Mouse (Mus musculus) lung, postnatal 0 days (tissue): ENCODE measurements at regions not wholly inside any gene's neighbourhood (a gene's known extent, or its start where the extent isn't known, plus 50 kb on each side); places are given as distances from the start of the nearest gene placed in this dataset.

Experiments
- ATAC-seq: fragments of 200-750 bp; cut with Nextera tagmentation; 2 replicates; pipeline ENCODE4 v1.8.0; 2017; ENCODE audit warnings: moderate library complexity
- DNase-seq: peaks from one replicate; pipeline ENCODE4 v3.0.0-alpha.2; 2016; ENCODE audit warnings: low spot score
- H3K27ac ChIP-seq: fragments of 300-500 bp; sonication (generic); 2 replicates; pipeline ENCODE4 v1.5.1; 2014; ENCODE audit warnings: antibody characterized with exemption, mild to moderate bottlenecking, low read length, mixed read lengths
- H3K27me3 ChIP-seq: fragments of 300-500 bp; sonication (generic); replicated peaks from 2 replicates; pipeline ENCODE4 v1.6.1; 2014; ENCODE audit warnings: low read length, mixed read lengths; ENCODE audit not compliant: insufficient read depth
- H3K36me3 ChIP-seq: fragments of 300-500 bp; sonication (generic); 2 replicates; pipeline ENCODE4 v1.6.1; 2014; ENCODE audit warnings: low read length, mixed read lengths; ENCODE audit not compliant: insufficient read depth
- H3K4me1 ChIP-seq: fragments of 300-500 bp; sonication (generic); 2 replicates; pipeline ENCODE4 v1.6.1; 2014; ENCODE audit warnings: antibody characterized with exemption, low read depth, low read length, mixed read lengths; ENCODE audit not compliant: insufficient read depth
- H3K4me2 ChIP-seq: fragments of 300-500 bp; sonication (generic); replicated peaks from 2 replicates; pipeline ENCODE4 v1.6.1; 2014; ENCODE audit warnings: low read depth, mild to moderate bottlenecking, low read length, moderate library complexity, mixed read lengths
- H3K4me3 ChIP-seq: fragments of 300-500 bp; sonication (generic); 2 replicates; pipeline ENCODE4 v1.5.1; 2014; ENCODE audit warnings: low read depth, low read length
- H3K9ac ChIP-seq: fragments of 300-500 bp; sonication (generic); replicated peaks from 2 replicates; pipeline ENCODE4 v1.6.1; 2014; ENCODE audit warnings: low read depth, mild to moderate bottlenecking
- H3K9me3 ChIP-seq: fragments of 300-500 bp; sonication (generic); 2 replicates; pipeline ENCODE4 v1.6.1; 2016; ENCODE audit warnings: low read length, mixed read lengths
- CTCF ChIP-seq: IDR thresholded peaks from 2 replicates; pipeline ENCODE4 v1.5.1; 2016; ENCODE audit warnings: antibody characterized with exemption, mild to moderate bottlenecking
- EP300 ChIP-seq: IDR thresholded peaks from 2 replicates; pipeline ENCODE4 v1.6.1; 2016; ENCODE audit warnings: antibody characterized with exemption, mild to moderate bottlenecking, control low read depth
- WGBS: fragments of 180-500 bp; shearing (Covaris S2); extraction: QIAGEN DNeasy Blood & Tissue Kit; methylation state at CpG from one replicate; pipeline ENCODE4 v1.1.7; 2014; 5-methylcytosine and 5-hydroxymethylcytosine counted together

- Histone ChIP-seq H3K4me1 (no peaks in the 10 kb centered on the region), H3K4me3 (no peak overlapping the region), H3K27me3 (no peaks in the 10 kb centered on the region), H3K4me2 (no peak overlapping the region), H3K36me3 (no peaks in the 10 kb centered on the region), H3K9me3 (no peaks in the 10 kb centered on the region), H3K9ac (no peak overlapping the region), H3K27ac (no peak overlapping the region)
- TF ChIP-seq CTCF (no peak), EP300 (no peak)
- ATAC-seq (no peak), DNase-seq (no peak)
- WGBS = 73% methylated on average over 1 of the region's 1 CpGs
Measured at GRCm38 (mm10) chr7:87122516-87122915, 123.4 kb upstream of the Nox4 start.

GRCm38 (mm10) chr7:87145896-87146295 is 100.0 kb upstream of the Nox4 start:
- no peak for ATAC-seq
- H3K9me3 ChIP-seq = no peaks in the 10 kb centered on the region
- TF ChIP-seq CTCF = no peak
- no peak for TF ChIP-seq EP300
- H3K27me3 ChIP-seq = no peaks in the 10 kb centered on the region
- 47% methylated on average over 1 of the region's 1 CpGs for WGBS
- H3K27ac ChIP-seq = no peak overlapping the region
- DNase-seq = no peak
- no peaks in the 10 kb centered on the region for H3K36me3 ChIP-seq
- no peak overlapping the region for H3K9ac ChIP-seq
- H3K4me3 ChIP-seq = no peak overlapping the region
- H3K4me1 ChIP-seq = no peaks in the 10 kb centered on the region
- H3K4me2 ChIP-seq = no peak overlapping the region

- no peak overlapping the region for H3K27ac ChIP-seq
- DNase-seq = peak; percentile 70
- WGBS = 41% methylated on average over 3 of the region's 3 CpGs
Measured at GRCm38 (mm10) chr7:87147703-87148102, 98.2 kb upstream of the Nox4 start.

GRCm38 (mm10) chr7:87148681-87149080 is 97.2 kb upstream of the Nox4 start:
- Histone ChIP-seq H3K27ac (no peak overlapping the region), H3K36me3 (no peaks in the 10 kb centered on the region), H3K9me3 (no peaks in the 10 kb centered on the region), H3K4me1 (no peaks in the 10 kb centered on the region), H3K27me3 (no peaks in the 10 kb centered on the region), H3K9ac (no peak overlapping the region), H3K4me2 (no peak overlapping the region), H3K4me3 (no peak overlapping the region)
- WGBS = 66% methylated on average over 1 of the region's 1 CpGs
- ATAC-seq (no peak), DNase-seq (no peak)
- TF ChIP-seq CTCF (no peak), EP300 (no peak)

More at GRCm38 (mm10) chr7:87147703-87148102, 98.2 kb upstream of the Nox4 start:
- Histone ChIP-seq H3K4me3 (no peak overlapping the region), H3K9ac (no peak overlapping the region), H3K9me3 (no peaks in the 10 kb centered on the region), H3K27me3 (no peaks in the 10 kb centered on the region), H3K4me2 (no peak overlapping the region), H3K4me1 (no peaks in the 10 kb centered on the region), H3K36me3 (no peaks in the 10 kb centered on the region)
- peak; percentile 40; the same call in 1 of the 2 replicates for ATAC-seq
- TF ChIP-seq CTCF (no peak), EP300 (peak; percentile 68)

- Histone ChIP-seq H3K4me2 (no peak overlapping the region), H3K9me3 (no peaks in the 10 kb centered on the region), H3K4me3 (no peak overlapping the region), H3K36me3 (no peaks in the 10 kb centered on the region), H3K27me3 (no peaks in the 10 kb centered on the region), H3K27ac (no peak overlapping the region), H3K4me1 (no peaks in the 10 kb centered on the region), H3K9ac (no peak overlapping the region)
- ATAC-seq (no peak), DNase-seq (peak; percentile 26)
- TF ChIP-seq CTCF (no peak), EP300 (no peak)
Measured at GRCm38 (mm10) chr7:87150991-87151390, 94.9 kb upstream of the Nox4 start.

- Histone ChIP-seq H3K27ac (no peak overlapping the region), H3K4me2 (no peak overlapping the region), H3K36me3 (no peaks in the 10 kb centered on the region), H3K27me3 (no peaks in the 10 kb centered on the region), H3K4me1 (no peaks in the 10 kb centered on the region), H3K9ac (no peak overlapping the region), H3K9me3 (no peaks in the 10 kb centered on the region), H3K4me3 (no peak overlapping the region)
- TF ChIP-seq EP300 (no peak), CTCF (no peak)
- DNase-seq (no peak), ATAC-seq (no peak)
- 73% methylated on average over 2 of the region's 2 CpGs for WGBS
Measured at GRCm38 (mm10) chr7:87186443-87187153, 59.3 kb upstream of the Nox4 start.
